Mouse (Mus musculus) midbrain, embryonic 14.5 days (tissue): ENCODE results near the gene Rnf135. TPM values are rescaled to one million over a fixed set of nuclear protein-coding genes. Genes with fewer than 3 reads are reported as not detected.
"Not testable (repeated sequence)": the region's sequence is repeated elsewhere in the genome, so short reads cannot be mapped to it uniquely, and the experiment has no call there.

Experiments
- ATAC-seq: fragments of 200-750 bp; cut with Nextera tagmentation; 2 replicates; pipeline ENCODE4 v1.8.0; 2017; ENCODE audit warnings: moderate number of reproducible peaks, moderate library complexity; ENCODE audit not compliant: low FRiP score, low TSS enrichment
- DNase-seq: peaks from one replicate; pipeline ENCODE4 v3.0.0-alpha.2; 2015
- H3K27ac ChIP-seq: fragments of 300-500 bp; sonication (generic); replicated peaks from 2 replicates; pipeline ENCODE4 v1.5.1; 2014; ENCODE audit warnings: mild to moderate bottlenecking, low read depth, low read length, moderate library complexity
- H3K27me3 ChIP-seq: fragments of 300-500 bp; sonication (generic); 2 replicates; pipeline ENCODE4 v1.6.1; 2014; ENCODE audit warnings: low read length, control low read depth, mixed read lengths; ENCODE audit not compliant: control insufficient read depth, insufficient read depth
- H3K36me3 ChIP-seq: fragments of 300-500 bp; sonication (generic); 2 replicates; pipeline ENCODE4 v1.6.1; 2014; ENCODE audit warnings: low read length, control low read depth; ENCODE audit not compliant: control insufficient read depth, insufficient read depth
- H3K4me1 ChIP-seq: fragments of 300-500 bp; sonication (generic); 2 replicates; pipeline ENCODE4 v1.6.1; 2014; ENCODE audit warnings: mild to moderate bottlenecking, antibody characterized with exemption, low read length, control low read depth; ENCODE audit not compliant: control insufficient read depth, insufficient read depth
- H3K4me2 ChIP-seq: fragments of 300-500 bp; sonication (generic); 2 replicates; pipeline ENCODE4 v1.6.1; 2014; ENCODE audit warnings: mild to moderate bottlenecking, low read length, moderate library complexity
- H3K4me3 ChIP-seq: fragments of 300-500 bp; sonication (generic); replicated peaks from 2 replicates; pipeline ENCODE4 v1.5.1; 2014; ENCODE audit warnings: low read depth, low read length
- H3K9ac ChIP-seq: fragments of 300-500 bp; sonication (generic); replicated peaks from 2 replicates; pipeline ENCODE4 v1.6.1; 2014; ENCODE audit warnings: mild to moderate bottlenecking, low read length, moderate library complexity
- H3K9me3 ChIP-seq: fragments of 300-500 bp; sonication (generic); 2 replicates; pipeline ENCODE4 v1.6.1; 2016; ENCODE audit warnings: low read length, control low read depth, mixed read lengths; ENCODE audit not compliant: control insufficient read depth
- WGBS: fragments of 180-500 bp; shearing (Covaris S2); extraction: QIAGEN DNeasy Blood & Tissue Kit; methylation state at CpG from one replicate; pipeline ENCODE4 v1.1.7; 2014; 5-methylcytosine and 5-hydroxymethylcytosine counted together
- polyA plus RNA-seq: library from polyadenylated mRNA; unstranded; fragments of >200 nt; fragmentation: Nextera tagmentation; extraction: Ambion mirVana; gene quantifications from 2 replicates; pipeline ENCODE4 v1.2.1, GENCODE M21; 2014

The Rnf135 gene
- polyA plus RNA-seq, 1 experiment from 2014 or later: 3.0 TPM

DNA sequence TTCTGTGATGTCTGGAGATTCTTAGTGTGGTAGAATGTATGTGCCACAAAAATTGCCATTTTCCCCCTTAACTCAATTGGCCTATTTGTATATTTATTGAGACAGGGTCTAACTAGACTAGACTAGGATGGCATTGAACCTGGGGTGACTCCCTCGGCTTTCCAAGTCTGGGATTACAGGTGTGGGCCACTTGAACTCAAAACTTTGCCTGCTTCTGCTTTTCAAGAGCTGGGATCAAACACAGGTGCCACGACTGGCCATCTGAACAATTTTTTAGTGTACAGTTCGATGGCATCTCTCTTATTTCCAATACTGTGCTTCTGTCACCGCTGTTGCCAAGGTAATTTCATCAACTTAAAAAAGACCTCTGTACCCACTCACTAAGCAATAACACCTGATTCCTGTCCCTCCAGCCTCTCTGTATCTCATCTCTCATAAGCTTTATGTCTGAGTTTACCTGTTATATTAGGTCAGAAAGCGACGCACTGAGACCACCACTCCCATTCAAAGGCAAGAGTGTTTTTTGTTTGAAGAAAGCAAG, 950 bp downstream of the Rnf135 start:
- DNase-seq: no peak
- 90% methylated on average over 6 of the region's 6 CpGs for WGBS

DNA sequence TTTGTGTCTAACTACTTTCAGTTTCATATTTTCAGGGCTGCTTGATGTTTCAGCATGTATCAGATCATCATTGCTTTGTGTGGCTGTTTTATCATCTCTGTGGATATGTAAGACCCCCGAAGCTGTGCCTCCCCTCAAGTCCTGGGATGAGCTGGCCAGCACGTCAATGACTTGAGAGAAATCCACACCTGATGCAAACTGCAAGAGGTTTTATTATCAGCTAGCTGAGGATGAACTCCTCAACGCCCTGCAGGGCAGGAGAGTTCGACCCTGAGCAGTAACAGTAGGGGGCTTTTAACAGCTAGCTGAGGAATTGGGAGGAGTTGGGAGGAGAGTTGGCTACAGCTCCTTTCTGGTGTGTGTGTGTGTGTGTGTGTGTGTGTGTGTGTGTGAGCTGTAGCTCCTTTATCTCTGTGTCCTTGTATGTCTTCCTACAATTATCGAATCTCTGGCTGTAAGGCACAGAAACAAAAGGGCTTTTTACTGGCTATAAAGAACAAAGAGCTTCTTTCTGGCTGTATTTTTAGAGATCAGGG, 1.9 kb downstream of the Rnf135 start:
- H3K36me3 ChIP-seq, H3K4me2 ChIP-seq, H3K4me3 ChIP-seq, H3K27me3 ChIP-seq, H3K4me1 ChIP-seq, ATAC-seq, H3K9me3 ChIP-seq, H3K9ac ChIP-seq, DNase-seq, H3K27ac ChIP-seq: not testable (repeated sequence)
- 68% methylated on average over 5 of the region's 5 CpGs for WGBS

More for the DNA sequence above, 950 bp downstream of the Rnf135 start:
- H3K9me3 ChIP-seq: no peaks in the 10 kb centered on the region
- H3K36me3 ChIP-seq: no peaks in the 10 kb centered on the region
- H3K4me3 ChIP-seq: no peak overlapping the region
- H3K27me3 ChIP-seq: no peaks in the 10 kb centered on the region
- no peak overlapping the region; the same call in 1 of the 2 replicates for H3K4me2 ChIP-seq
- H3K4me1 ChIP-seq: no peaks in the 10 kb centered on the region
- no peak overlapping the region for H3K27ac ChIP-seq
- H3K9ac ChIP-seq: no peak overlapping the region
- ATAC-seq: no peak

- ATAC-seq: no peak
- no peaks in the 10 kb centered on the region for H3K4me1 ChIP-seq
- H3K4me3 ChIP-seq: no peak overlapping the region
- H3K9me3 ChIP-seq: no peaks in the 10 kb centered on the region
- H3K9ac ChIP-seq: no peak overlapping the region
- WGBS: 85% methylated on average over 4 of the region's 4 CpGs
- DNase-seq: no peak
- H3K36me3 ChIP-seq: no peaks in the 10 kb centered on the region
- no peak overlapping the region for H3K27ac ChIP-seq
- H3K27me3 ChIP-seq: no peaks in the 10 kb centered on the region
- H3K4me2 ChIP-seq: no peak overlapping the region
Measured at GRCm38 (mm10) chr11:80190280-80190679, 6.6 kb downstream of the Rnf135 start.

- Histone ChIP-seq H3K36me3 (no peaks in the 10 kb centered on the region), H3K9ac (no peak overlapping the region), H3K27me3 (no peaks in the 10 kb centered on the region), H3K9me3 (no peaks in the 10 kb centered on the region), H3K4me1 (no peaks in the 10 kb centered on the region), H3K27ac (no peak overlapping the region), H3K4me2 (no peak overlapping the region), H3K4me3 (no peak overlapping the region)
- 68% methylated on average over 4 of the region's 4 CpGs for WGBS
- DNase-seq: no peak
- ATAC-seq: no peak
Measured at GRCm38 (mm10) chr11:80193827-80194226, 10.2 kb downstream of the Rnf135 start.

GRCm38 (mm10) chr11:80196351-80196750, 12.7 kb downstream of the Rnf135 start:
- H3K27me3 ChIP-seq: no peaks in the 10 kb centered on the region
- DNase-seq: no peak
- ATAC-seq: no peak
- WGBS: 90% methylated on average over 7 of the region's 7 CpGs
- no peak overlapping the region for H3K9ac ChIP-seq
- no peaks in the 10 kb centered on the region for H3K4me1 ChIP-seq
- no peak overlapping the region for H3K27ac ChIP-seq
- no peak overlapping the region for H3K4me2 ChIP-seq
- H3K36me3 ChIP-seq: no peaks in the 10 kb centered on the region
- no peaks in the 10 kb centered on the region for H3K9me3 ChIP-seq
- H3K4me3 ChIP-seq: no peak overlapping the region

- H3K4me1 ChIP-seq: no peaks in the 10 kb centered on the region
- no peaks in the 10 kb centered on the region for H3K27me3 ChIP-seq
- no peak overlapping the region for H3K27ac ChIP-seq
- no peak for ATAC-seq
- H3K9me3 ChIP-seq: no peaks in the 10 kb centered on the region
- WGBS: 94% methylated on average over 3 of the region's 3 CpGs
- H3K36me3 ChIP-seq: no peaks in the 10 kb centered on the region
- H3K9ac ChIP-seq: no peak overlapping the region
- DNase-seq: no peak
- H3K4me2 ChIP-seq: no peak overlapping the region
- H3K4me3 ChIP-seq: no peak overlapping the region
Measured at GRCm38 (mm10) chr11:80199316-80199715, 15.7 kb downstream of the Rnf135 start.

DNA sequence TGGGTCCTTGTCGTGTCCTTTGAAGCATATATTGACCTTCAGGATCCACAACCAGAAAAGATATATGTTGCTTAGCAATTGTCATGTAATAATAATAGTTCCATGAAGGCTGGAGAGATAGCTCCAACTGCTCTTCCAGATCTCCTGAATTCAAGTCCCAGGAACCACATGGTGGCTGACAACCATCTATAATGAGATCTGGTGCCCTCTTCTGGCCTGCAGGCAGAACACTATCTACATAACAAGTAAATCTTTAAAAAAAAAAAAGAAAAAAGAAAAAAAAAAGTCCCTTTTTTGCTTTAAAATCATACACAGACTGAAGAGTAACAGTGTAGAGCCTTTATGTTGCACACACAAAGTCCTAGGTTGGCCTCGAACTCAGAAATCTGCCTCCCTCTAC, 16.1 kb downstream of the Rnf135 start:
- no peak overlapping the region for H3K4me3 ChIP-seq
- no peak overlapping the region for H3K27ac ChIP-seq
- ATAC-seq: no peak
- 96% methylated on average over 2 of the region's 2 CpGs for WGBS
- H3K27me3 ChIP-seq: no peaks in the 10 kb centered on the region
- no peak overlapping the region for H3K9ac ChIP-seq
- no peak overlapping the region for H3K4me2 ChIP-seq
- no peak for DNase-seq
- H3K4me1 ChIP-seq: no peaks in the 10 kb centered on the region
- no peaks in the 10 kb centered on the region for H3K9me3 ChIP-seq
- H3K36me3 ChIP-seq: no peaks in the 10 kb centered on the region

DNA sequence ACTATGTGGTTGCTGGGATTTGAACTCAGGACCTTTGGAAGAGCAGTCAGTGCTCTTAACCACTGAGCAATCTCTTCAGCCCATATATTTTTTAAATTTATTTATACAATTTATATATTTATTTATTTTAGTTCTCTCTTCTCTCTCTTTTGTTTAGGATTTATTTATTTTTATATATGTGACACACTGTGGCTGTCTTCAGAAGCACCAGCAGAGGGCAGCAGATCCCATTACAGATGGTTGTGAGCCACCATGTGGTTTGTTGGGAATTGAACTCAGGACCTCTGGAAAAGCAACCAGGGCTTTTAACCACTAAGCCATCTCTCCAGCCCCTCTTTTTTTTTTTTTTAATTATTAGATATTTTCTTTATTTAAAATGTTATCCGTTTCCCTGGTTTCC, 16.7 kb downstream of the Rnf135 start:
- Histone ChIP-seq H3K4me3 (no peak overlapping the region), H3K9me3 (no peaks in the 10 kb centered on the region), H3K4me1 (no peaks in the 10 kb centered on the region), H3K4me2 (no peak overlapping the region), H3K9ac (no peak overlapping the region), H3K27me3 (no peaks in the 10 kb centered on the region), H3K27ac (no peak overlapping the region), H3K36me3 (no peaks in the 10 kb centered on the region)
- WGBS: 78% methylated on average over 1 of the region's 1 CpGs
- DNase-seq: peak; percentile 16
- no peak for ATAC-seq

- Histone ChIP-seq H3K36me3 (no peaks in the 10 kb centered on the region), H3K4me1 (no peaks in the 10 kb centered on the region), H3K4me3 (no peak overlapping the region), H3K9me3 (no peaks in the 10 kb centered on the region), H3K27ac (no peak overlapping the region), H3K4me2 (no peak overlapping the region), H3K9ac (no peak overlapping the region), H3K27me3 (no peaks in the 10 kb centered on the region)
- DNase-seq (no peak), ATAC-seq (no peak)
- WGBS: 83% methylated on average over 6 of the region's 6 CpGs
Measured at GRCm38 (mm10) chr11:80202296-80202695, 18.6 kb downstream of the Rnf135 start.
